Mouse (Mus musculus) cortical plate, adult 2 months (tissue): Measurements from ENCODE around the gene Igfbp6.

Source experiments
- CTCF ChIP-seq: fragments of 200-500 bp; IDR thresholded peaks from 2 replicates; pipeline ENCODE4 v1.5.1; 2011; ENCODE audit warnings: mild to moderate bottlenecking, control low read depth, low read length; ENCODE audit not compliant: insufficient read depth; ENCODE audit errors: extremely low read depth
- POLR2A ChIP-seq: fragments of 200-500 bp; IDR thresholded peaks from 2 replicates; pipeline ENCODE4 v1.6.1; 2011; ENCODE audit warnings: mild to moderate bottlenecking, low read length, control low read depth; ENCODE audit not compliant: insufficient read depth; ENCODE audit errors: extremely low read depth

DNA sequence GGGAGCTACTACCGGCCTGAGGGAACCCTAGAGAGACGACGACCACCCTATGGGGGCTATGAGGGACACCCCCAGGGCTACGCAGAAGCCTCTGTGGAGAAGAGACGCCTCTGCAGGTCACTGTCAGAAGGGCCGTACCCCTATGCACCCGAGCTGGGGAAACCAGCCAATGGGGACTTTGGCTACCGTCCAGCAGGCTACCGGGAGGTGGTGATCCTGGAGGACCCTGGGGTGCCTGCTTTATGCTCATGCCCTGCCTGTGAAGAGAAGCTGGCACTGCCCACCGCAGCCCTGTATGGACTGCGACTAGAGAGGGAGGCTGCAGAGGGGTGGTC, 32.7 kb upstream of the Igfbp6 start:
- TF ChIP-seq CTCF (no peak), POLR2A (no peak)
